Mouse (Mus musculus): ENCODE data around the gene Abl1.

Gene Abl1

DNA sequence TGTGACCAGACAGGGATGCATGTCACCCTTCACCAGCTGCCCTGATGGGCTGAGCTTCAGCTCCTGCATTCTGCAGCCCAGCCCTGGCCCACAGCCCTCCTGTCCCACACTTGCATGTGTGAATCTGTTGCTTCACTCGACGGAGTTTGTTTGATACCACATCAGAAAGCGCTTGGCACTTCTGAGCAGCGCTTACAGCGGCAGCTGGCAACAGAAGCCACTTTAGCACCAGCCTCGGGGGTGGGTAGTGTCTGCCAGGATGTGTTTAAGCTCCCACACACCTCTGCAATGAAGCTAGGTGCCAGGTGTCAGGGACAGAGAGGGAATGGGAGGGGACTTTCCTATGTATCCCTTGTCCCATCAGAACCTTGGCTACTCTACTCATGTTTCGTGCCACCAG is 126.5 kb downstream of the Abl1 start:
- ATAC-seq (ENCODE audit: insufficient number of reproducible peaks, low FRiP score, low TSS enrichment) = no peak

DNA sequence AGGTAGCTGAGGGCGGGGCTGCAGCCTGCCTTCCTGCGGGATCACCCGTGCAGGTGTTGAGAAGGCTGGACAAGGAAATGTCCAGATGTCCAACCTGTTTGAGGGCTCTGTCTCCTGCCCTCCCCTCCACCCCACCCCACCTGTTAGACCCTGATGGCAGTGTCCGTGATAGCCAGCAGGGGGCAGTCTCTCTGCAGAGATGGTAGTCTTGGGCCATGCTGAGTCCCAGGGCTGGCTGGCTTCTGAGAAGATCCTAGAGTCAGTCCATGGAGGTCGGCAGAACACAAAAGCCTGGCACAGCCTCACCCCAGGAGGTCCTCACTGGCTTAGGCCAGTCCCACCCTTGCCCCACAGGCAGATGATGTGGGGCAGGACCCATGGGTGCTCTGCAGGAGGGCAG is 127.2 kb downstream of the Abl1 start:
- peak; percentile 18; the same call in 1 of the 2 replicates for ATAC-seq (ENCODE audit: insufficient number of reproducible peaks, low FRiP score, low TSS enrichment)

DNA sequence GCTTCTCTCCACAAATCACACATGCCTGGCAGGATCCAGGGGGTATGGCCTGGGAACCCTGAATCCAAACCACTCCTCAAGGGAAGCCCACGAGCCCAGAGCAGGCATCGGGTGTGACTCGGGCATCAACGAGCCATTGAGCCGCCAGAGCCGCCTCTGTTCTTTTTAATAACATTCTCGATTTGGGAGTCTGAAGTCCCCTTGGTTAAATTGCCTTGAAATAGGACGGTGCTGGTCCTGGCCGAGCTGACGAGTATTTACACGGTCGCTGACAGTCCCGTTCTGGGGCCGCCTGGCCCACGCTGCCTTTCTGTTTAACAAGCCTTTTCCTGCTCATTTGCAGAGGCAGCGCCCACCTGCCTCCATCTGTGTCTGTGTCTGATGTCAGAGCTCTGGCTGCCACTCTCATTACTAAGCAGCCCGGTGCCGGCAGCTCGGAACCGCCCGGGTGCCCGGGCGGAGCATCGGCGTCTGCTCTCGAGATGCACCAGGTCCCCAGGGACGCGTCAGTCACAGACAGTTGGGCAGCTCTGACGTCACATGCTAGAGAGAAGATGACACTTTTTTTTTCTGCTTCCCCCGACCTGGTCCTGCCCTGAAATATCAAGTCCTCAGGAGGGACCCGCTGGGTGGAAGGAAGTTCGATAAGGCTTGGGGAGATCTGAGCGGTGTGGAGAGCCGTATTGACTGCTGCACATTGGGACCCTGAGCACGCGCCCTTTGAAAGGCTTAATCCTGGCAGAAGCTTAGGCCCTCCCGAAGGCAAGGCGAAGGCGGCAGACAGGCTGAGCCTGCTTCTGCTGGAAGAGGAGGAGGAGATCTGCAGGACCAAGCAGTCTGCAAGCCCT is 134.6 kb downstream of the Abl1 start:
- no peak for ATAC-seq (ENCODE audit: insufficient number of reproducible peaks, low FRiP score, low TSS enrichment)

DNA sequence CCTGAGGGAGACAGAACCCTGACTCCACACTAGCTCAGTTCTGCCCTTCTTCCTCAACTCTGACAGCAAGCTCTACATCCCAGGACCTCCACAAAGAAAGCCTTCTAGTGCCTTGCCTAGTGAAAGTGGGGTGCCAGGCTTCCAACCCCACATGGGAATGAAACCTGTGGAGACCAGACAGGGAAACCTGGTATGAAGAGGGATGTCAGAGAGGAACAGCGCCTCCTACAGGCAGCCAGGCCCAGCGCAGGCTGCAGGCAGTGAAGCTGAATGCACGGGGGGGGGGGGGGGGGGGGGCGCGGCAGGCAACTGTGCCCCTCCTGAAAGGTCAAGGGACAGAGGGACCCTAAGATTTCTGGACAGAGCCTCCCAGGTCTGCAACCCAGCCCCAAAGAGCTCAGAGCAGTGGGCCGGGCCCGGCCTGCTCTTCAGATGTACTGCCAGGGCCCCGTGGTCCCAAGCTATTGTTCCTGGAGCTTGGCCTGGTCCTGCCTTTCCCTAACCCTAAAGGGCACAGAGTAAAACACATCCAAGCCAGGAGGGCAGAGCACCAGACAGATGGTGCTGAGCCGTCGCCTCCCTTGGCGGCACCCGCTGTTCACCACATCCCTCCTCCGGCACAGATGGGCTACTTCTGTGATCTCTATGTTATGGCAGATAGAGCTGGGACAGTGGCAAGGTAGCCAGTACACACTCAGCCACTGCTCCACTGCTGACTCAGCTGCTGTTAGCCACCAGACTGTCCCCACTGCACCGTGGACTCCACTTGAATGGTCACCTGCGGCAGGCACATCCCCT is 136.0 kb downstream of the Abl1 start:
- no peak for ATAC-seq (ENCODE audit: insufficient number of reproducible peaks, low FRiP score, low TSS enrichment)

DNA sequence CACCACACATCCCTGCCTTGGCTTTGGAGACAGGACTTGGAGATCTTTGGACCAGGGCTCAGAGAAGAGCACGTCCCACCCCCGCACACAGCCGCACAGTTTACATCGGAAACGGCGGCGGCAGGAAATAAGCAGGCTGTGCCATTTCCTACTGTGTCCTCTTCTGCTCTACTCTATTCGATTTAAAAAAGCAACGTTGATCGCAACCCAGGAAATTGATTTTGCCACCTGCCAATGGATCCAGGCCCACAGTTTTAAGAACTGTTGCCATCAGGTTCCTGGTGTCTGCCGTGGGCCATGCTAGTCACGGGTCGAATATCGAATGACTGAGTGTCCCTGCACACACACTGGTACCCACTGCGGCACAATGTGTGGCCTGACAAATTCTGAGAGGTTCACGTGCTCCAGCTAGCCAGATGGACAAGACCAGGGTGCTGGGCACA is 137.3 kb downstream of the Abl1 start:
- ATAC-seq (ENCODE audit: insufficient number of reproducible peaks, low FRiP score, low TSS enrichment) = no peak

DNA sequence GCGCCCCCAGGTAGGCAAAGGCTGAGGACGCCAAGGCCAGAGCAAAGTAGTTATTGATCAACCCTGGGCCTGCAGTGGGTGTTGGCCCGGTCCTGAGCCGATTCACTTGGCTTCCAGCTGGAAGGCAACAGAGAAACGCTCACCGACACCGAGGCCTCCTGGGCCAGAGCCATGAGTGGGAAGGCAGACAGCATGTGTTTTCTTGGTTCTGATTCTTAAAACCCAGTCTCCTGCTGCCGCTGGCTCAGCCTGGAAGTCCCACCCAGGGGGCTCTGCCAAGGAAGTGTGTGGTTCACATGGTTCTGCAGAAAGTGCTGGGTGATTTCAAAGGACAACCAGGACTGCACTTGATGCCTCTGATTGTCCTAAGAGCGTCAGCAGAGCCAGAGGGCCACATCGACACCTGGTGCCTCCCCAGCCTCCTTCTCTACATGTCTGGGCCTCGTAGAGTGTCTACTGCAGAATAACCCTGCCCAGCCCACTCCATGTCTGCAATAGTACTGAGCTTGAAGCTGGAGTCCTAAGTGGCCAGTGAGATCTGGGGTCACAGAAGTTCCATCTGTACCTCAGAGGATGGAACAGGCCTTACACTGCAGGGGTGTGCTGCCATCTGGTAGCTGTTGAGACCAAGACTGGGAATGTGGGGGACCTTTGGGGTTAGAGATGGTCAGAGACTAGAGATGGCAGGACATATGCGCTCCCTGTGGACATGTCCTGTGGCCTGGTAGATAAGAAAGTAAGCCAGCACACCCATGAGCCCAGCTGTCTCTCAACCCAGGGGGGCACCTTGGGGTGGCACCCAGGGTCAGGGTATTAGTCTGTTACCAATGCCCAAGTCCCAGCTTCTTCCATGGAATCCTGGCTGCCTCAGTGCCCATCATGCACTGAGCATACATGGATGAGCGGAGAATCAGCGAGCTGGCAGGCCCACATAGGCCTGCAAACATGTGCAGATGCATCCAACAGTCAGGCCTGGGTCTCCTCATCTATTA is 138.2 kb downstream of the Abl1 start:
- ATAC-seq (ENCODE audit: insufficient number of reproducible peaks, low FRiP score, low TSS enrichment) = peak; percentile 22; the same call in 1 of the 2 replicates

DNA sequence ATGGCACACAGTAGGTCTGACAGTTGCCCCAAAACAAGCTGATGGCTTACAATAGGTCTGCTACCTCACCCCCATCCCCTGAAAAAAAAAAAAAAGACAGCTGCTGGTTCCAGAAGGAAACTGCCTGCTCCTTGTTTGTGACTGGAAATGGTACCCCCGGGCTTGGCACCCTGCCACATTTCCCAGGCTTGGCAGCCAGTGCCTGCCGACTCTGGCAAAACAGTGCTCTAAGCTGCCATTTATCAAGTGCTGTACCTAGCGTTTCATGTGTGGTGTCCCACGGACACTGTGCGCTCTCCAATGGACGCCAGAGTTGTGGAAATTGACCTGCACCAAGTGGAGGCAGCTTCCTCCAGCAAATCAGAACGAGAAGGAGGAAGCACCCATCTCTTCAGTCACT is 139.7 kb downstream of the Abl1 start:
- no peak for ATAC-seq (ENCODE audit: insufficient number of reproducible peaks, low FRiP score, low TSS enrichment)

DNA sequence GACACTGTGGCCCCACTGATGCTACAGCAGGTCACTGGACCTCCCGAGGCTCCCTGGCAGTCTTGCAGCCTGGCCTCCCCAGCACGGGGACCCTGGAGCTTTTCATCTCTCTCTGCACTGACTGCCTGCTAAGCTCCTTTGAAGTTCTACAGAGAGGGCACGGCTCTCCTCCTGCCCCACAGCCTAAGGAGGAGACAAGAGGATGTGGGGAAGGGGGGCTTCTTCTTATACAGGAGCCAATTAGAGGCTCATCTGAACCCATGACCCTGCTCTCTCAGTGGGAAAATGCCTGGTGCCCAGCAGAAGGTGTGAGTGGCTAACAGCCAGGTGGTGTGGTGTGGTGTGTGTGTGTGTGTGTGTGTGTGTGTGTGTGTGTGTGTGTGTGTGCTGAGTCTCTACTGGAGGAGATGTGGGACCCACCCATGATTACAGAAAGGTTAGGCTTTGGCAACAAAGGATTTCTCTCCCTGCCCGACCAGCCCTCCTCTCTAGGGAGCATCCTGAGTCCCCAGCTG is 140.2 kb downstream of the Abl1 start:
- no peak for ATAC-seq (ENCODE audit: insufficient number of reproducible peaks, low FRiP score, low TSS enrichment)

DNA sequence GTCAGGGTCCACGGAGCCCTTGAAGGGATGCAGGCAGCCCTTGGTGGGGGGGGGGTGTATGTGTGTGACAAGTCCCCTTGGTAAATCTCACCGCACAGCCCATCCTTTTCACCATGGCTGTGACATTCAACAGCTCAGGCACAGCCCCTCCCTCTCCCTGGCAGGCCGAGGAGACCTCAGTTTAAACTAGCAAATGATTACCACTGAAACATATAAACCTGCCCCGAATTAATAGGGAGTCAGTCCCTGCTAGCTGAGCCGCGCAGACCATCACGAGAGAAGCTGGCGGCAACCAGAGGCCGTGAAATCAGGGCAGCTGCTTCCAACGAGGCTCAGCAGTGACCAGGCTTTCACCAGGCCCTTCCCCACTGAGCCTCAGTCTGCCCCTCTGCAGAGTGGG is 147.9 kb downstream of the Abl1 start:
- ATAC-seq (ENCODE audit: insufficient number of reproducible peaks, low FRiP score, low TSS enrichment) = no peak

DNA sequence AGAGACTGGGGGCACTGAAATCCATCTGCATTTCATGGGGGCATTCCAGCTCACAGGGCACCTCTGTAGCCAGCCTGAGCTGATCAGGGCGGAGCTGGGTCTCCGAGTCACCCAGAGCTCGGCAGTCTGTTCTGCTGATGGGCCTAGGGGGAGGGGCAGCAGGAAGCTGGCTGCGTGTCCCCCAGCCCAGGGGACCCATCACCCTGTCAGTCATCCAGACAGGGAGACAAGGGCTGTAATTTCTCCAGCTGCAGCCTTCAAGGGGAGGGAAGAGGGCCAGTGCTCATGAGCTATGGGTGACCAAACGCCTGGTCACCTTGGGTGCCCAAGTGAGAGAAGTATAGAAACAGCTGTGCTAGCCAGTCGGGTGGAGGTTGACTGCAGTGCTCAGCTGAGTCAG is 148.8 kb downstream of the Abl1 start:
- ATAC-seq (ENCODE audit: insufficient number of reproducible peaks, low FRiP score, low TSS enrichment) = no peak

DNA sequence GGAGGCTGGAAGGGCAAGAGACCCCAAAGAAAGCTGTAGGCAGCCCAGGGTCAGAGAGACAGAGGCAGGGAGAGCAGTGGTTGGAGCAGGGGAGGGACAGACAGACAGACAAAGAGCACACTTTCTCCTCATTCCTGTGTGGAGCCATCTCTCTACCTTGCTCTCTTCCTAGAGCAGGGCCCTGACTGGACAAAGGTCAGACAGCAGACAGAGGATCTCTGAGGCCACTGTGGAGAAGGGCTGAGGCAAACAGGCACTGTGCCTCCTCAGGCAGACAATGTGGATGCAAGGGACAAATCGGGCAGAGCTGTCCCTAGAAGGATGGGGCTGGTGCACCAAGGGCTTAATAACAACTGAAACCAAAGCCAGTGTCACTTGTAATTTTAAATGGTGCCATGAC is 150.7 kb downstream of the Abl1 start:
- ATAC-seq (ENCODE audit: insufficient number of reproducible peaks, low FRiP score, low TSS enrichment) = no peak

DNA sequence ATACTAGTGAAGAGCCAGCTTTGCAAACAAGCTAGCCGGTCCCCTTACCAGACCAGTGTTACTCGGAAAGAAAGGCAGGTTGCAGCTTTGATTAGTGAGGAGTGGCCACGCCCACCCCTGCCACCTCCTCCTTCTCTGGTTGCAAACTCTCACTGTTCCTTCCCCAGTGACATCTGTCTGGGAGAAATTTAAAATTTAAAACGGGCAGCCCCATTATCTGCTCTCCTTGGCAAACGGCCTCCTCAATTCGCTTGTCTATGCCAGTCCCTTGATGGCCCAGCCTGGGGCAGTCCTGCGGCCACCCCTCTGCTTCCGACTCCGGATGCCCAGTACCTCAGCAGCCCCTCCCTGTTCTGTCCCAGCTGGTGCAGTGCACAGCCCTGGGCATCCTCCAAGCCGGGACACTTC is 156.6 kb downstream of the Abl1 start:
- ATAC-seq (ENCODE audit: insufficient number of reproducible peaks, low FRiP score, low TSS enrichment) = no peak

DNA sequence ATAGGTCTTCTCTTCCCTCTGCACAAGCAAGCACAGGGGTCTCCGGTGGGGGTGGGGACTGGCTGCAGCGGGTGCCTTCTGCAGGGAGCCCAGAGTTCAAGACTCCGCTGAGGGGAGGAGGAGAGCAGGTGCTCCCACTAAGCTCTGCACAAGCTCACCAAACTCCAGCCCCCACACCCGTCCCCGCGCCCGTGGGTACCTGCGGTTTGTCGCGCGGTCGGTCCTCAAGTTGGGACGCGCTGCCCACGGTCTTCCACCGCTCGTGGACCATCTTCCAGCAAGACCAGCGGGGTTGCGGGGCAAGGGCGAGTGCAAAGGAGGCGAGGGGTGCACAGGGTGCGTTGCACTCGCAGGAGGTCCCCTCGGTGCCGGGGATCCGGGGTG is 157.3 kb downstream of the Abl1 start:
- no peak for ATAC-seq (ENCODE audit: insufficient number of reproducible peaks, low FRiP score, low TSS enrichment)

DNA sequence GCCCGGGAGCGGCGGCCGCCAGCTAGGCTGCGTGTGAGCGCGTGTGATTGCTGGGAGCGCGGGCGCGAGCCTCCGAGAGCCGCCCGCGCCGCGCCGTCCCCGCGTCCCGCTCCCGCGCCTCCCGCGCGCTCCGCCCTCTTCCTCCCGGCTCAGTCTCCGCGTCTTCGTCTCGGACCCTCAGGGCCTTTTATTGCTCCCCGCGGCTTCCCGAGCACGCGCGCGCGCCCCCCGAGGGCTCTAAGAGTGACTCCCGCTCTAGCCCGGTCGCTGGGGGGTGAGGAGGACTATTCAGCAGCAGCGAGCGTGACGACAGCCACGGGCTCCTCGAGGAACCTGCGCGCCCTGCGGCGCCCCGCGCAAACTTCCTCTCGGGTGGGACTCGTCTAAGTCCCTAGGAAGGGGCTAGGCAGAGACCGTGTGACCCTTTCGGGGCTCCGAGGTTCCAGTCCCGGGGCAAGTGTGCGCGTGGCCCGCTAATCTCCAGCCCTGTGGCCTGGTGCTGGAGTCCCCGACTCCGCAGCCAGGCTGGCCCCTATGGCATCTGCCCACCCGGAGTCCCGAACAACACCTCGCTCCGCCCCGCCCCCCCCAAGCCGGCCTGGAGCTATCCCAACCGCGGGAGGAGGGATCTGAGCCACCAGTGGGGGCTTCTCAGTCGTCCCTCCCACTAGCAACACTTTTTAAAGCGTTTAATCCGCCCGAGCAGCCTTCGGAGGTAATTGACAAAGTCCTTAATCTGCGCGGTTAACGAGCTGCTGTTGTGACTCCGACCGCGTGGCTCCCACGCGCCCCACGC is 157.9 kb downstream of the Abl1 start, which contains the start of gene Fibcd1:
Fibcd1 (minus strand) TSS at position 110 of the 796 bp plus-strand sequence.
- 0 out of 2 replicates have a peak, but pooled peaks have one; percentile 34 for ATAC-seq (ENCODE audit: insufficient number of reproducible peaks, low FRiP score, low TSS enrichment)

DNA sequence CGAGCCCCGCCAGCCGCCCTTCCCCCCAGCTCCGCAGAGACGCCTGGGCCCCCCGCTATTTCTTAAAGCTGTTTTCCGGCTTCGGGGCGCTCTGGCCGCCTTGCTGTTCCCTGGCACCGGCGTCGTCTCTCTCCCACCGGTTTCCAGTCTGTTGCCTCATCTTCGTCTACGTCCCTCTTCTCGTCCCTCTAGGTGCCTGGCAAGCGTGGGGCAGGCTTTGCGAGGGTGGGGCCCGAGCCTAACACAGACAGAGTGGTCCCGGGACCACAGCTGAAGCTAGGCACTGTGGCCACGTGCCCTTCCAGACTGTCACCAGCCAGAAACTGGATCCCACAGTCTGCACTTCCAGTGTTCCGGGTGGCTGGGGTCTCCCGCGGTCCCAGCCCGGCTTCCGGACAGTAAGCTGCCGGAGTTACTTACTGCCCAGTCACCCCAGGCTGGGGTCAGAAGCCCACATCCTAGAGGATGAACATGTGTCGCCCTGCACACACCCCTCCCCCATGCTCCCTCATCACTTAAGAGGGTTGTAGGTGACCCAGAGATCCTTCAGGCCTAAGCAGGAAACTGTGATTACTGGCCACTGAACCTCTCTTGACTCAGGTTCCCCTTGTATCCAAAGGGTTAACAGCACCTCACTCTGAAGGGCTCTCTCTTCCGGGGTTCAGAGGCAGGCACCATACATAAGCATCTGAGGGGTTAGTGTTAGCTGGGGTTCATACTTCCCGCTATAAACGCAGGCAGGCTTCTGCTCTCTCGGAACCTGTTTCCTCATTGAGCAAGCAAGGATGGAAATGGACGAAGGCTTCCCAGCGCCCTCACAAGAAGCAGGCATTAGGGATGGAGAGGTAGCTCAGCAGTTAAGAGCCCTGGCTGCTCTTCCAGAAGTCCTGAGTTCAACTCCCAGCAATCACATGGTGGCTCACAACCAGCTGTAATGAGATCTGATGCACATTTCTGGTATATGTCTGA is 158.8 kb downstream of the Abl1 start:
- no peak for ATAC-seq (ENCODE audit: insufficient number of reproducible peaks, low FRiP score, low TSS enrichment)

DNA sequence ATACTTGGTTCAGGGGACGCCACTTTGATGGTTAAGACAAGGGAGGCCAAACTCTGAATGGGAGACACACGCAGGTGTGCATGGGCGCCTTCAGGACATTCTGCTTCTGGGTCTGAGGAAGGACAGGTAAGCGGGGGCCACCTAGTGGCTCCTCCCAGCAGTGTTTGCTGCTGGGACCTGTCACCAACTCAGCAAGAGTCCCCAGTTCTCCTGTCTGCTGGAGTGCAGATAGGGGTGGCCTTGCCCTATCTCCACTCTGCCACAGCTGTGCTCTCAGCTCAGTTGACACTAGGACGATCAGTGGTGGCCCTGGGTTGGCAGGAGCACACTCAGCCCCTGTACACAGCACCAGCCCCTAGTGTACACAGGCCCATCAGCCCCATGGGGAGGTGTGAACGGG is 159.7 kb downstream of the Abl1 start:
- ATAC-seq (ENCODE audit: insufficient number of reproducible peaks, low FRiP score, low TSS enrichment) = 0 out of 2 replicates have a peak, but pooled peaks have one; percentile 49

DNA sequence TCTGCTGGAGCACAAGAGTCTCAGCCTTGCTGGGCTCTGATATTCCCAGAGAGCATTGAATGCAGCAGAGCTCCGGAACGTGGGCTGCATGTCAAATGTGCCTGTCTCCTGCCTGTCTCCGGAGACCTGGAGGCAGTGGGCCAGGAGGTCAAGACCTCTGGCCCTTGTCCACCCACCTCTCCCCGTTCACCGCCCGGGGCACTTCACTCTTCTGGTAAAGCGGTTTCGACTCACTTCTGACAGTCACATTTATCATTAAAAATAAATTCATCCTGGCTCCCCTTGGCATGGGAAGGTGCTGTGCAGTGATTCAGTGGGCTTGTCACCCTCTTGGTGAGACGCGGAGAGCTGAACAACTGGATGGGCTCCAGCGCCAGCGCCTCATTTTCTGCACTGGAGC is 162.0 kb downstream of the Abl1 start:
- no peak for ATAC-seq (ENCODE audit: insufficient number of reproducible peaks, low FRiP score, low TSS enrichment)

All from cerebellum, adult (tissue).